Mouse (Mus musculus) limb, embryonic 11.5 days (tissue): ENCODE results near the gene Pom121. TPM values are rescaled to one million over a fixed set of nuclear protein-coding genes. Genes with fewer than 3 reads are reported as not detected.
"Not testable (repeated sequence)": the region's sequence is repeated elsewhere in the genome, so short reads cannot be mapped to it uniquely, and the experiment has no call there.

Experiments
- ATAC-seq: fragments of 200-750 bp; cut with Nextera tagmentation; 2 replicates; pipeline ENCODE4 v1.8.0; 2017; ENCODE audit warnings: low read depth; ENCODE audit not compliant: insufficient number of reproducible peaks, low FRiP score, low TSS enrichment
- DNase-seq: peaks from one replicate; pipeline ENCODE4 v3.0.0-alpha.2; 2015; ENCODE audit warnings: low spot score
- H3K27ac ChIP-seq: fragments of 300-500 bp; sonication (generic); replicated peaks from 2 replicates; pipeline ENCODE4 v1.5.1; 2014; ENCODE audit warnings: low read depth, mild to moderate bottlenecking, low read length
- H3K27me3 ChIP-seq: fragments of 300-500 bp; sonication (generic); 2 replicates; pipeline ENCODE4 v1.6.1; 2014; ENCODE audit warnings: mild to moderate bottlenecking, low read length, mixed read lengths; ENCODE audit not compliant: control insufficient read depth, insufficient read depth
- H3K36me3 ChIP-seq: fragments of 300-500 bp; sonication (generic); 2 replicates; pipeline ENCODE4 v1.6.1; 2014; ENCODE audit warnings: mild to moderate bottlenecking, low read length, moderate library complexity, mixed read lengths; ENCODE audit not compliant: control insufficient read depth, insufficient read depth
- H3K4me1 ChIP-seq: fragments of 300-500 bp; sonication (generic); 2 replicates; pipeline ENCODE4 v1.6.1; 2014; ENCODE audit warnings: low read length, mixed read lengths; ENCODE audit not compliant: control insufficient read depth, insufficient read depth
- H3K4me2 ChIP-seq: fragments of 300-500 bp; sonication (generic); 2 replicates; pipeline ENCODE4 v1.6.1; 2014; ENCODE audit warnings: low read depth, mild to moderate bottlenecking, moderate library complexity; ENCODE audit not compliant: severe bottlenecking
- H3K4me3 ChIP-seq: fragments of 300-500 bp; sonication (generic); 2 replicates; pipeline ENCODE4 v1.5.1; 2014; ENCODE audit warnings: low read depth, low read length
- H3K9ac ChIP-seq: fragments of 300-500 bp; sonication (generic); 2 replicates; pipeline ENCODE4 v1.6.1; 2014; ENCODE audit warnings: mild to moderate bottlenecking, low read length
- H3K9me3 ChIP-seq: fragments of 300-500 bp; sonication (generic); 2 replicates; pipeline ENCODE4 v1.6.1; 2016; ENCODE audit warnings: low read length; ENCODE audit not compliant: control insufficient read depth
- WGBS: fragments of 180-500 bp; shearing (Covaris S2); extraction: QIAGEN DNeasy Blood & Tissue Kit; methylation state at CpG from one replicate; pipeline ENCODE4 v1.1.7; 2014; 5-methylcytosine and 5-hydroxymethylcytosine counted together
- polyA plus RNA-seq: library from polyadenylated mRNA; unstranded; fragments of >200 nt; fragmentation: Nextera tagmentation; extraction: Ambion mirVana; gene quantifications from 2 replicates; pipeline ENCODE4 v1.2.1, GENCODE M21; 2014

Gene Pom121
- polyA plus RNA-seq, 1 experiment from 2014 or later, result 21.8 TPM

GRCm38 (mm10) chr5:135376341-135376740 lies 18.0 kb downstream of the Pom121 start:
- H3K36me3 ChIP-seq, result peaks cover 49% of the 10 kb centered on the region
- no peak overlapping the region for H3K27ac ChIP-seq
- ATAC-seq (no peak), DNase-seq (no peak)
- H3K9ac ChIP-seq, result no peak overlapping the region
- no peaks in the 10 kb centered on the region for H3K4me1 ChIP-seq
- no peak overlapping the region for H3K4me3 ChIP-seq
- no peaks in the 10 kb centered on the region for H3K9me3 ChIP-seq
- no peak overlapping the region for H3K4me2 ChIP-seq
- 70% methylated on average over 2 of the region's 2 CpGs for WGBS
- no peaks in the 10 kb centered on the region for H3K27me3 ChIP-seq

GRCm38 (mm10) chr5:135375167-135375566 lies 19.2 kb downstream of the Pom121 start:
- Histone ChIP-seq H3K9ac (no peak overlapping the region), H3K4me3 (no peak overlapping the region), H3K4me2 (no peak overlapping the region), H3K9me3 (no peaks in the 10 kb centered on the region), H3K27me3 (no peaks in the 10 kb centered on the region), H3K4me1 (peaks cover 5% of the 10 kb centered on the region; the same call in 1 of the 2 replicates), H3K36me3 (peaks cover 40% of the 10 kb centered on the region), H3K27ac (no peak overlapping the region)
- DNase-seq (no peak), ATAC-seq (no peak)
- 95% methylated on average over 8 of the region's 8 CpGs for WGBS

DNA sequence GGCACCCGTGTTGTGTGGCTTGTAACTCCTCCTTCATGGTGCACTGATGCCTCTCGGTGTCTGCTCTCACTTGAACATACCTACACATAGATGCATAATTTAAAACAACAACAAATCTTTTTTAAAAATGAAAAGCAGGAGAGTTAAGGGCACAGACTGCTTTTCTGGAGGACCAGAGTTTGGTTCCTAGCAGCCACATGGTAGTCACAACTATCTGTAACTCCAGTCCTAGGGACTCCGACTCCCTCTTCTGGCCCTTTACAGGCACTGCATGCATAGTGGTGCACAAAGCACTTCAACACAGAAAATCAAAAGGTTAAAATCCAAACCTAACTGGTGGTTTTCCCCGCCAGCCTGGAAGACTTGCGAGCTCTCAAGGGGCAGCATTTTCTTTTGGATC lies 20.7 kb downstream of the Pom121 start:
- H3K27ac ChIP-seq, result no peak overlapping the region
- ATAC-seq, result no peak
- H3K4me3 ChIP-seq, result no peak overlapping the region
- H3K4me2 ChIP-seq, result no peak overlapping the region
- 94% methylated on average over 5 of the region's 5 CpGs for WGBS
- no peak for DNase-seq
- H3K4me1 ChIP-seq, result peaks cover 5% of the 10 kb centered on the region; the same call in 1 of the 2 replicates
- H3K36me3 ChIP-seq, result peaks cover 33% of the 10 kb centered on the region
- no peaks in the 10 kb centered on the region for H3K9me3 ChIP-seq
- no peaks in the 10 kb centered on the region for H3K27me3 ChIP-seq
- no peak overlapping the region for H3K9ac ChIP-seq

DNA sequence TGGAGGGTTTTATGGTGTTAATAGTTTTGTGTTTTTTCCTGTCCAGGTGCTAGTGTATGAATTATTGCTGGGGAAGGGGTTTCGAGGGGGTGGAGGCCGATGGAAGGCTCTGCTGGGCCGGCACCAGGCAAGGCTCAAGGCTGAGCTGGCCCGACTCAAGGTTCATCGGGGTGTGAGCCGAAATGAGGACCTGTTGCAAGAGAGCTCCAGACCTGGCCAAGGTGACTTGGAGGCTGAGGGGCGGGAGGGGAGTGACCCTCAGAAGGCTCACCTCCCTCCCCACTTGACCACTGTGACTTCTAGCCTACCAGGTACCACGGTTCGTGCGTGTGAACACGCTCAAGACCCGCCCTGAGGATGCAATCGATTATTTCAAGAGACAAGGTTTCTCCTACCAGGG lies 23.2 kb downstream of the Pom121 start:
- Histone ChIP-seq H3K4me1 (peaks cover 5% of the 10 kb centered on the region; the same call in 1 of the 2 replicates), H3K9me3 (no peaks in the 10 kb centered on the region), H3K27me3 (no peaks in the 10 kb centered on the region), H3K9ac (no peak overlapping the region), H3K27ac (no peak overlapping the region), H3K36me3 (peaks cover 24% of the 10 kb centered on the region), H3K4me2 (peak overlapping the region; percentile 23; the same call in 1 of the 2 replicates), H3K4me3 (no peak overlapping the region)
- 96% methylated on average over 13 of the region's 13 CpGs for WGBS
- DNase-seq, result no peak
- ATAC-seq, result no peak

GRCm38 (mm10) chr5:135369787-135370654 lies 24.3 kb downstream of the Pom121 start, which contains the start of gene Nsun5:
Nsun5 (plus strand) TSS chr5:135369953.
- WGBS, result under 1% methylated on average over 64 of the region's 64 CpGs
- Histone ChIP-seq H3K4me1 (peaks cover 5% of the 10 kb centered on the region; the same call in 1 of the 2 replicates), H3K4me2 (peak within 1 kb of the TSS; percentile 82), H3K9me3 (no peaks in the 10 kb centered on the region), H3K4me3 (peak within 1 kb of the TSS; percentile 64), H3K36me3 (peaks cover 14% of the 10 kb centered on the region; the same call in 1 of the 2 replicates), H3K27ac (no peak within 1 kb of the TSS), H3K27me3 (no peaks in the 10 kb centered on the region), H3K9ac (peak within 1 kb of the TSS; percentile 63)
- DNase-seq (peak; percentile 98), ATAC-seq (peak; percentile 67; the same call in 1 of the 2 replicates)

DNA sequence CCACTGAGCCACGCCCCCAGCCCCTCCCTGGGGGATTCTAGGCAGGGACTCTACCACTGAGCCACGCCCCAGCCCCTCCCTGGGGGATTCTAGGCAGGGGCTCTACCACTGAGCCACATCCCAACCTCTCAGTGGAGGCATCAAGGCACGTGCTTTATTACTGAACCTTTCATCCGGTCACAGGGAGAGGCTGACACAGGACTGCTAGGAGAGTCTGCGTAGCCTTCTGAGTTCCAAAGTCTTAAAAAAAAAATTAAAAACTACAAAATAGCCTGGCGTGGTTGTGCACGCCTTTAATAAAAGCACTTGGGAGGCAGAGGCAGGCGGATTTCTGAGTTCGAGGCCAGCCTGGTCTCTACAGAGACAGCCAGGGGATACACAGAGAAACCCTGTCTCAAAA lies 25.1 kb downstream of the Pom121 start:
- H3K9me3 ChIP-seq, H3K4me1 ChIP-seq, DNase-seq, ATAC-seq, H3K27ac ChIP-seq, H3K27me3 ChIP-seq: not testable (repeated sequence)
- peak overlapping the region; percentile 63 for H3K9ac ChIP-seq
- H3K36me3 ChIP-seq, result peaks cover 11% of the 10 kb centered on the region; the same call in 1 of the 2 replicates
- WGBS, result 54% methylated on average over 9 of the region's 9 CpGs
- peak overlapping the region; percentile 82 for H3K4me2 ChIP-seq
- H3K4me3 ChIP-seq, result peak overlapping the region; percentile 64

DNA sequence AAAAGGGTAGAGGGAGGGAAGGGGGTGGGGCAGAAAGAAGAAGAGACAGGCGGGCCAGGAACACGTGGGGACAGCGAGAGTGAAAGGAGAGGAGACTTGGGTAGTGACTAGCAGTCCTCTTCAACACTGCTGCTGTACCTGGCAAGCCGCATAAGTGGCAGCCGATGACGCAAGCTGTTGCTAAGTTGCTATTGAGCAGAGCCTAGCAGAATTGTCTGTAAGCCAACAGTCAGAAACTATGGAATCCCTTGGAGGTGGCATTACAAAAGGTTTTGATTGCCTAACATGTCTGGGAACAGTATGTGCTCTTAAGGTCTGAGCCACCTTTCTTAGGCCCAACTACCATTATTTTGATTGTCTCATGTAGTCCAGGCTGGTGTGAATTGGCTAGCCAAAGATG lies 26.0 kb downstream of the Pom121 start:
- WGBS, result 86% methylated on average over 6 of the region's 6 CpGs
- Histone ChIP-seq H3K36me3 (peaks cover 8% of the 10 kb centered on the region; the same call in 1 of the 2 replicates), H3K9me3 (no peaks in the 10 kb centered on the region), H3K4me3 (no peak overlapping the region), H3K9ac (no peak overlapping the region), H3K4me2 (no peak overlapping the region), H3K27me3 (no peaks in the 10 kb centered on the region), H3K27ac (no peak overlapping the region), H3K4me1 (peaks cover 5% of the 10 kb centered on the region; the same call in 1 of the 2 replicates)
- DNase-seq (no peak), ATAC-seq (no peak)

- peaks cover 5% of the 10 kb centered on the region; the same call in 1 of the 2 replicates for H3K4me1 ChIP-seq
- H3K27me3 ChIP-seq, result no peaks in the 10 kb centered on the region
- no peak overlapping the region for H3K4me2 ChIP-seq
- 61% methylated on average over 6 of the region's 6 CpGs for WGBS
- peaks cover 6% of the 10 kb centered on the region; the same call in 1 of the 2 replicates for H3K36me3 ChIP-seq
- no peak overlapping the region for H3K4me3 ChIP-seq
- DNase-seq (no peak), ATAC-seq (no peak)
- no peaks in the 10 kb centered on the region for H3K9me3 ChIP-seq
- H3K27ac ChIP-seq, result no peak overlapping the region
- no peak overlapping the region for H3K9ac ChIP-seq
Observed at GRCm38 (mm10) chr5:135367841-135368240, 26.5 kb downstream of the Pom121 start.
